Mouse (Mus musculus): ENCODE measurements around the gene Grm8. TPM values are rescaled to one million over a fixed set of nuclear protein-coding genes. Genes with fewer than 3 reads are reported as not detected.

Grm8 gene
- polyA plus RNA-seq (2021; fragmentation: Nextera tagmentation) = 4.4 and 6.4 TPM in 2 replicates
- long read RNA-seq, experiment 1, partial matches to known transcripts = 7 of 11 reads
- long read RNA-seq, experiment 1, other reads (novel, unspliced or antisense) = 4 of 11 reads
- long read RNA-seq, experiment 2, partial matches to known transcripts = 2 of 2 reads
- long read RNA-seq, experiment 2, other reads (novel, unspliced or antisense) = 0 of 2 reads

GRCm38 (mm10) chr6:28135001-28135401, at the start of gene Grm8:
Grm8 (minus strand) TSS chr6:28135178.

